Mouse (Mus musculus) ovary, adult 18-20 months (tissue): Measurements from ENCODE around the gene Vps39.

Source experiments
- DNase-seq: peaks from one replicate; pipeline ENCODE4 v3.0.0; 2022; ENCODE audit warnings: low spot score, mixed read lengths

Vps39 gene

GRCm38 (mm10) chr2:120296160-120296559 lies 56.8 kb downstream of the Vps39 start:
- DNase-seq = no peak

- no peak for DNase-seq
Measured at GRCm38 (mm10) chr2:120291471-120292078, 61.4 kb downstream of the Vps39 start.

- no peak for DNase-seq
Measured at GRCm38 (mm10) chr2:120288995-120289394, 63.9 kb downstream of the Vps39 start, which contains the start of gene Pla2g4d. Pla2g4d (minus strand) TSS chr2:120289197.

- DNase-seq = no peak
Measured at GRCm38 (mm10) chr2:120288401-120288800, 64.5 kb downstream of the Vps39 start.

- no peak for DNase-seq
Measured at GRCm38 (mm10) chr2:120285639-120286038, 67.3 kb downstream of the Vps39 start.

- DNase-seq = no peak
Measured at GRCm38 (mm10) chr2:120284705-120285104, 68.2 kb downstream of the Vps39 start.

- no peak for DNase-seq
Measured at GRCm38 (mm10) chr2:120284094-120284493, 68.8 kb downstream of the Vps39 start.

- no peak for DNase-seq
Measured at GRCm38 (mm10) chr2:120283550-120283949, 69.4 kb downstream of the Vps39 start.

- DNase-seq = no peak
Measured at GRCm38 (mm10) chr2:120281221-120281620, 71.7 kb downstream of the Vps39 start.

GRCm38 (mm10) chr2:120279961-120280360 lies 73.0 kb downstream of the Vps39 start:
- no peak for DNase-seq

GRCm38 (mm10) chr2:120276951-120277350 lies 76.0 kb downstream of the Vps39 start:
- no peak for DNase-seq

GRCm38 (mm10) chr2:120268635-120269034 lies 84.3 kb downstream of the Vps39 start:
- no peak for DNase-seq
